Mouse (Mus musculus) heart, embryonic 15.5 days (tissue): ENCODE data around the gene Wdr76. TPM values are rescaled to one million over a fixed set of nuclear protein-coding genes. Genes with fewer than 3 reads are reported as not detected.
"Not testable (repeated sequence)": the region's sequence is repeated elsewhere in the genome, so short reads cannot be mapped to it uniquely, and the experiment has no call there.

Experiments
- ATAC-seq: fragments of 200-750 bp; cut with Nextera tagmentation; replicated peaks from 2 replicates; pipeline ENCODE4 v1.8.0; 2017; ENCODE audit warnings: low read depth, moderate TSS enrichment; ENCODE audit not compliant: insufficient number of reproducible peaks, insufficient read depth, low FRiP score
- H3K27ac ChIP-seq: fragments of 300-500 bp; sonication (generic); 2 replicates; pipeline ENCODE4 v1.5.1; 2015; ENCODE audit warnings: mild to moderate bottlenecking, inconsistent platforms
- H3K27me3 ChIP-seq: fragments of 300-500 bp; sonication (generic); 2 replicates; pipeline ENCODE4 v1.6.1; 2015; ENCODE audit warnings: inconsistent platforms
- H3K36me3 ChIP-seq: fragments of 300-500 bp; sonication (generic); 2 replicates; pipeline ENCODE4 v1.6.1; 2015; ENCODE audit warnings: mild to moderate bottlenecking, inconsistent platforms
- H3K4me1 ChIP-seq: fragments of 300-500 bp; sonication (generic); replicated peaks from 2 replicates; pipeline ENCODE4 v1.6.1; 2015; ENCODE audit warnings: inconsistent platforms
- H3K4me2 ChIP-seq: fragments of 300-500 bp; sonication (generic); 2 replicates; pipeline ENCODE4 v1.6.1; 2015; ENCODE audit warnings: inconsistent platforms, mild to moderate bottlenecking, moderate library complexity
- H3K4me3 ChIP-seq: fragments of 300-500 bp; sonication (generic); 2 replicates; pipeline ENCODE4 v1.5.1; 2015; ENCODE audit warnings: mild to moderate bottlenecking, inconsistent platforms
- H3K9ac ChIP-seq: fragments of 300-500 bp; sonication (generic); 2 replicates; pipeline ENCODE4 v1.6.1; 2015; ENCODE audit warnings: mild to moderate bottlenecking, inconsistent platforms
- H3K9me3 ChIP-seq: fragments of 300-500 bp; sonication (generic); replicated peaks from 2 replicates; pipeline ENCODE4 v1.6.1; 2016; ENCODE audit warnings: inconsistent platforms
- WGBS: fragments of 180-500 bp; shearing (Covaris S2); methylation state at CpG from one replicate; pipeline ENCODE4 v1.1.7; 2015; ENCODE audit warnings: mixed read lengths; 5-methylcytosine and 5-hydroxymethylcytosine counted together
- polyA plus RNA-seq: library from polyadenylated mRNA; unstranded; fragments of >200 nt; fragmentation: Nextera tagmentation; extraction: Ambion mirVana; gene quantifications from 2 replicates; pipeline ENCODE4 v1.2.1, GENCODE M21; 2015

Wdr76 gene
- polyA plus RNA-seq, 1 experiment from 2014 or later, result 6.7 TPM

DNA sequence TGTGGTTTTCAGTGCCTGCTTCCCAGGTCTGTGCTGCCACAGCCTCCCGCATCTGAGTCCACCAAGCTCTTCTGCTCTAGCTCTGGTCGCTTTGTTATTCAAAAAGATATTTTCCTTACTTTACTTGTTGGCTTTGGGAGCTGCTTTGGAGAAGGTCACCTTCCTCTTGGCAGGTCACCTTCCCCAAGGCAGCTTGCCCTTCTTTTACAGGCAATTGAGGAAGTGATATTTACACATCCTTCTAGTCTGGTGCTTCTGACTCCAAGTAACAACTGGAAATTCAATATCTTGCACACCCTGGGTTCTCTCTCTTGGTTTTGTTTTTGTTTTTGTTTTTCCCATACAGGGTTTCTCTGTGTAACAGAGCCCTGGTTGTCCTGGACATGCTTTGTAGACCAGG, 22.1 kb upstream of the Wdr76 start:
- H3K27me3 ChIP-seq, H3K4me3 ChIP-seq, H3K9me3 ChIP-seq, H3K4me1 ChIP-seq, H3K9ac ChIP-seq, H3K36me3 ChIP-seq, H3K4me2 ChIP-seq, ATAC-seq, H3K27ac ChIP-seq: not testable (repeated sequence)
- 82% methylated on average over 2 of the region's 2 CpGs for WGBS

DNA sequence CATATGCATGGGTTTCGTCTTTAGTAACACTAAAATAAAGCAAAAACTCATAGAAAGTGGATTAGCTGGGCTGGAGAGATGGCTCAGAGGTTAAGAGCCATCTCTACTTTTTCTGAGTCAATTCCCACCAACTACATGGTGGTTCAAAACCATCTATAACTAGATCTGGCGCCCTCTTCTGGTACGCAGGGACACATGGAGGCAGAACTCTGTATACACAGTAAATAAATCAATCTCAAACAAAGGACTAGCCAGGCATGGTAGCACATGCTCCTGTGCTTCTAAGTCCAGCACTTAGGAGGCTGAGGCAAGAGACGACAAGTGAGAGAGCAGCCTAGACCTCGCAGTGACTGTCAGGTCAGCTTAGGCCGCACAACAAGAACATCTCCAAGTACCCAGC, 5.0 kb upstream of the Wdr76 start:
- not testable (repeated sequence) for H3K9ac ChIP-seq, H3K4me3 ChIP-seq, H3K4me2 ChIP-seq, H3K36me3 ChIP-seq, ATAC-seq, H3K27me3 ChIP-seq, H3K9me3 ChIP-seq, H3K4me1 ChIP-seq, H3K27ac ChIP-seq
- 85% methylated on average over 2 of the region's 6 CpGs for WGBS

DNA sequence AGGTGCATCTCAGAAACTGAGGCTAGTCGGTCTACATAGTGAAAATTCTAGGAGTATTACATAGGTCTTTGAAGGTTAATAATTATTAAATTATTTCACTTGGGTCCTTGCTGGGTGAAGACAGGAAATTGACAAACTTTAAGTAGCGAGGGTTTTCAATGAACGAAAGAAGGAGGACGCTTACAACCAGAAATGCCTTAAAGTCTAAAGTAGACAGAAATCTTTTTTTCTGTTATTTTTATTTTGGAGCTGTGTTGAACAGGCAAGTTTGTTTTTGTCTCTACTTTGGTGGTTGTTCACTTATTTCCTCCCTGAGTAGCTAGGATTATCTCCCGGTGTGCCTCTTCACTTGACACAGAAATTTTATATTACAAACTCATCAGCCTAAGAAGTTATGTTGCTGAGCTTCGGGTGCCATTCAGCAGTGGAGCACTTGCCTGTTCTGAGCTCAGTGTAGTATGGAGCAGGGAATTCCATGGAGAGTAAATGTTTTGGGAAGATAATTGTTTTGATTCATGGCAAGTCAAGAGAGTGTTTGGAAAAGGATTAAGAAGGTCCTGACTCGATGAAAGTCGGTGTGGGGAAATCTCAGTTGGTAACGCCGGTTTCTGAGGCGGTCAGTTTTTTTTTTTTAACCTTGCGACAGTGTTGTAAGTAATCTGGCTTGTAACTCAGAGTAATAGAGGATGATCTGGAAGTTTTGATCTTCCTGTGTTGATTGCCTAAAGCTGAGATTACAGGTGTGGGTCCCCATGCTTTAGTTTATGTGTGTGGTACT, 839 bp downstream of the Wdr76 start:
- Histone ChIP-seq H3K9ac (peak overlapping the region; percentile 79), H3K27me3 (no peaks in the 10 kb centered on the region), H3K36me3 (peaks cover 14% of the 10 kb centered on the region), H3K4me1 (peaks cover 16% of the 10 kb centered on the region), H3K9me3 (no peaks in the 10 kb centered on the region), H3K4me2 (peak overlapping the region; percentile 78), H3K27ac (no peak overlapping the region), H3K4me3 (peak overlapping the region; percentile 71)
- ATAC-seq, result no peak
- 15% methylated on average over 12 of the region's 12 CpGs for WGBS

DNA sequence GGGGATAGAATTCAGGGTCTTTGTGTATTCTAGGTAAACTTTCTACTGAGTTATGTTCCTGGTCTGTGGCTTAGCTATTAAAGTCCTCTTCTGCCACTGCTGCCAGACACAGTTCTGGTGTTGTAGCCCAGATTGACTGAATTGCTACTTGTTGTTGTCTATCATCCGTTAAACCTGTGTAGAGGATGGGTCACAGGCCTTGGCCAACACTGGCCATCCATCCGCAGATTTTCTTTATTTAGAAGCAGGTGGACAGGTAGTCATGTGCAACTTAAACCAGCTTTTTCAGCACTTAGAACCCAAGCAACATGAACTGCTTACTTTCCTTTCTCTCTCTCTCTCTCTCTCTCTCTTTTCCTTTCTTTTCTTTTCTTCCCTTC, 1.4 kb downstream of the Wdr76 start:
- Histone ChIP-seq H3K4me1 (peaks cover 16% of the 10 kb centered on the region), H3K27me3 (no peaks in the 10 kb centered on the region), H3K27ac (no peak overlapping the region), H3K9me3 (no peaks in the 10 kb centered on the region), H3K4me2 (peak overlapping the region; percentile 78), H3K4me3 (peak overlapping the region; percentile 71), H3K9ac (peak overlapping the region; percentile 79; the same call in 1 of the 2 replicates), H3K36me3 (peaks cover 14% of the 10 kb centered on the region)
- ATAC-seq, result no peak
- 77% methylated on average over 2 of the region's 2 CpGs for WGBS

DNA sequence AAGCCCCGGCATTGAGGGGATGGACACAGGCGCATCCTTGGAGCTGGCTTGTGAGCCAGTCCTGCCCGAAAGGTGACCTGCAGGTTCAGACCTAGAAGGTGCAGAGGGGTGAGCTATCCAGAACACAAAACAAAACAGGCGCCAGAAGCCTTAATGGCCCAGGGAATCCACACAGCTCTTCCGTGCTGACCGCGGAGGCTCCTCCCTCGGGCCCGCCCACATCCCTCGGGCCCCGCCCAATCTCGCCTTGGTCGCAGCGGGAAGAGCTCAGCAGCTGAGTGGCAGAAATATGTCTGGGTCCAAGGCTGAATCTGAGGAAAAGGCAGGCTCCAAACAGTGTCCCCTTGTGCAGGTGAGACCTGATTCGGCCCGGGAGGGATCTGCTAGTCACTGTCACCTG, 3.1 kb downstream of the Wdr76 start:
- 0 out of 2 replicates have a peak, but pooled peaks have one; percentile 55 for ATAC-seq
- WGBS, result 23% methylated on average over 16 of the region's 16 CpGs
- H3K36me3 ChIP-seq, result peaks cover 14% of the 10 kb centered on the region
- H3K4me3 ChIP-seq, result peak overlapping the region; percentile 42
- no peaks in the 10 kb centered on the region for H3K9me3 ChIP-seq
- H3K4me1 ChIP-seq, result peaks cover 16% of the 10 kb centered on the region
- no peaks in the 10 kb centered on the region for H3K27me3 ChIP-seq
- peak overlapping the region; percentile 60 for H3K4me2 ChIP-seq
- no peak overlapping the region for H3K27ac ChIP-seq
- peak overlapping the region; percentile 34; the same call in 1 of the 2 replicates for H3K9ac ChIP-seq

DNA sequence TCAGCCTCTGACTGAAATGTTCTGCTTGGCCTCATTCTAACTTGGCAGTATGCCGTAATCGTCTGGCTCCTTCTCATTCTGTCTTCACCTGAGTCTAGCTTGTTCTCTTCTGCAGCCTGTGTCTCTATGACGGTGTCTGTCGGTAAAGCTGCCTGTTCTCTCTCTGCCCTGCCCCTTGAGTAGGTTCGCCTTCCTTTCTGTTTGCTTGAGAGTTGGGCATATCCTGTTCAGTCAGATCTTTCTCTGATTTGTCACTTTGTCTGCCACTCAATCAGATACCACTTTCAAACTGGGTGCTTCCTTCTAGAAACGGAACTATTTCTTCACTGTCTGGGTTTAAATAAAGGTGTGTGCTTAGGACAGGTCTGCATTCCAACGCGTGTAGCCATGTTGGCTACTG, 4.9 kb downstream of the Wdr76 start:
- Histone ChIP-seq H3K27me3 (no peaks in the 10 kb centered on the region), H3K4me3 (no peak overlapping the region), H3K36me3 (peaks cover 14% of the 10 kb centered on the region), H3K27ac (no peak overlapping the region), H3K4me2 (no peak overlapping the region), H3K4me1 (peaks cover 16% of the 10 kb centered on the region), H3K9ac (no peak overlapping the region), H3K9me3 (no peaks in the 10 kb centered on the region)
- no peak for ATAC-seq
- WGBS, result 84% methylated on average over 8 of the region's 8 CpGs

DNA sequence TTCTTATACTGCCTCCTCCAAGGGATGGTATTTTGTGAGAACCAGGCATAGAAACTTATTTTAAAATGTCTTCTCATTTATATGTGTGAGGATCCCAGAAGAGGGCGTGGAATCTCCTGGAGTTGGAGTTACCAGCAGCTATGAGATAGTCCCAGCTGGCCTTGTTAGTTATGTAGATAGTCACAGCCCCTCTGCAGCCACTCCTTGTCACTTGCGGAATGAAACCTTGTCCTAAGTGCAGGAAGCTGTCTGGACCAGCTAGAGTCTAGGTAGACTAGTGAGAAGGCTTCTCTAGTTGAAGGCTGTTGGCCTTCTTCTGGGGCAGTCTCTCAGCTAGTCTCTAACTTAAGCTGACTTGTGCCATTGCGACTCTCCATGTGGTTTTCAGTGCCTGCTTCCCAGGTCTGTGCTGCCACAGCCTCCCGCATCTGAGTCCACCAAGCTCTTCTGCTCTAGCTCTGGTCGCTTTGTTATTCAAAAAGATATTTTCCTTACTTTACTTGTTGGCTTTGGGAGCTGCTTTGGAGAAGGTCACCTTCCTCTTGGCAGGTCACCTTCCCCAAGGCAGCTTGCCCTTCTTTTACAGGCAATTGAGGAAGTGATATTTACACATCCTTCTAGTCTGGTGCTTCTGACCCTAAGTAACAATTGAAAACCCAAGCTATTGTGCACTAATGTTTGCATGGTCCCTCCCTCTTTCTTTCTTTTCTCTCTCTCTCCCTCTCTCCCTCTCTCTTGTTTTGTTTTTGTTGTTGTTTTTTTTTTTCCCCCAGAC, 6.7 kb downstream of the Wdr76 start:
- H3K9ac ChIP-seq, H3K4me3 ChIP-seq, H3K4me1 ChIP-seq, ATAC-seq, H3K4me2 ChIP-seq, H3K9me3 ChIP-seq, H3K27me3 ChIP-seq, H3K27ac ChIP-seq: not testable (repeated sequence)
- H3K36me3 ChIP-seq, result peaks cover 14% of the 10 kb centered on the region
- 90% methylated on average over 5 of the region's 5 CpGs for WGBS

DNA sequence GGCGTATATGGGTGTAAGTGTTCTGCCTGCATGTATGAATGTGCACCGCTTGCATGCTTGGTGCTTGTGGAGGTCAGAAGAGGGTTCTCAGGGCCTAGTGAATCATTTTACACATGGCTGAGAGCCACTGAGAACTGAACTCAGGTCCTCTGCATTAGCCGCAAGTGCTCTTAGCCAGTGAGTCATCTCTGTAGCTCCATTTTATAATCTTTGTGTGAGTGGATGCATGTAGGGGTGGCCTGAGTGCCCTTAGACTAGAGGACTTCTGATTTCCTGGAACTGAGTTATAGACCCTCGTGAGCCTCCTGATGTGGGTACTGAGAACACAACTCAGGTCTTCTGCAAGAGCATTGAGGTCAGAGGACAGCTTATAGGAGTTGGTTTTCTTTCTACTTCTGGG, 7.7 kb downstream of the Wdr76 start:
- Histone ChIP-seq H3K27me3 (no peaks in the 10 kb centered on the region), H3K4me2 (no peak overlapping the region), H3K4me1 (peaks cover 6% of the 10 kb centered on the region), H3K27ac (no peak overlapping the region), H3K36me3 (peaks cover 18% of the 10 kb centered on the region), H3K4me3 (no peak overlapping the region), H3K9me3 (no peaks in the 10 kb centered on the region), H3K9ac (no peak overlapping the region)
- 89% methylated on average over 4 of the region's 4 CpGs for WGBS
- ATAC-seq, result no peak

DNA sequence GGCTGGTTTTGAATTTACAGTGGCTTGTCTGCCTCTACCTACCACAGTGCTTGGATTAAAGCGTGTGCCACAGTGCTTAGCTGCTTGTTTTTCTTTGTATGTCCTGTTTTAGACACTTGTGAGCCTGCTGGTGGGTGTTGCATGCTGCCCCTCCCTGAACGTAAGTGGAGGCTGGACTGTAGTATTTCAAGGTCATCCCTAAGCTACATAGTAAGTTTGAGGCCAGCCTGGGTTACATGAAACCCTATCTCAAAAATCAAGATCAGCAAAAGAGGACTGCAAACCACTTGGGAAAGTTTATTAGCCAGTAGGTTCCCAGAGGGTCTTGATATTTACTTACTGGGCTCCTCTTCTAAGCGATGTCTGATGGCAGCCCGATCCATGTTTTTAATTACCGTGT, 11.6 kb downstream of the Wdr76 start:
- no peak overlapping the region for H3K9ac ChIP-seq
- no peak for ATAC-seq
- H3K4me2 ChIP-seq, result no peak overlapping the region
- H3K4me1 ChIP-seq, result no peaks in the 10 kb centered on the region
- WGBS, result 94% methylated on average over 5 of the region's 5 CpGs
- H3K27ac ChIP-seq, result no peak overlapping the region
- no peak overlapping the region for H3K4me3 ChIP-seq
- H3K36me3 ChIP-seq, result peaks cover 13% of the 10 kb centered on the region
- H3K9me3 ChIP-seq, result no peaks in the 10 kb centered on the region
- H3K27me3 ChIP-seq, result no peaks in the 10 kb centered on the region

DNA sequence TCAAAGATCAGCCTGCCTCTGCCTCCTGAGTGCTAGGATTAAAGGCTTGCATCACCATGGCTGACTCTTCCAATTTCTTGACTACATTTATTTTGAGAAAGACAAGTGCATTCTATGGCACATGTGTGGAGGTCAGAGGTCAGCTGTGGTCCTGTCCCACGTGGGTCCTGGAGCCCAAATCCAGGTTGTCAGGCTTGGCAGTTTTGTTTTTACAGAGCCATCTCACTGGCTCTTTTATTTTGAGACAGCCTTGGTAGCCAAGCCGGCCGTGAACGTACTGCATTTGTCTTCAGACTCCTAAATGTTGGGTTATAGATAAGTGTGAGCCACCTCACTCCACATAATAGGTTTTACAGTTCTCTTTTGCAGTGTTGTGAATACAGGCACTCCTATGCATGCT, 12.2 kb downstream of the Wdr76 start:
- H3K4me1 ChIP-seq, ATAC-seq, H3K4me3 ChIP-seq, H3K27ac ChIP-seq, H3K9me3 ChIP-seq, H3K27me3 ChIP-seq, H3K9ac ChIP-seq, H3K4me2 ChIP-seq: not testable (repeated sequence)
- 92% methylated on average over 4 of the region's 4 CpGs for WGBS
- H3K36me3 ChIP-seq, result peaks cover 13% of the 10 kb centered on the region

DNA sequence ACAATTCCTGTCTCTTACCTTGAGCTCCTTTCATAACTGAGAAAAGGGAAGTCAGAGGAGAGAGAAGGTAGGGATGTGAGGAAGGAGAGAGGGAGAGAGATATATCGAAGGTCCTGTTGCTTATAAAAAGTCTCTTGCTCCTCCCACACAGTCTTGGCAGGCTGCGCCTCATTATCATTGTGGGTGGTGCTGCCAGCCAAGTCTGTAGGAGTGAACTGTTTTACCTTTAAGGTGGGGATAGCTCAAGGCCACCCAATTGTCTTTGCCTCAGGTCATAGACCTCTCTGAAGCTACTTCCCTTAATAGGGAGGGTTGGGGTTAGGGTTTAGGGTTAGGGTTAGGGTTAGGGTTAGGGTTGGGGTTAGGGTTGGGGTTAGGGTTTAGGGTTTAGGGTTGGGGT, 15.5 kb downstream of the Wdr76 start:
- Histone ChIP-seq H3K27me3 (no peaks in the 10 kb centered on the region), H3K9ac (no peak overlapping the region), H3K4me3 (no peak overlapping the region), H3K27ac (no peak overlapping the region), H3K36me3 (peaks cover 22% of the 10 kb centered on the region), H3K9me3 (no peaks in the 10 kb centered on the region), H3K4me1 (no peaks in the 10 kb centered on the region), H3K4me2 (no peak overlapping the region)
- 76% methylated on average over 2 of the region's 2 CpGs for WGBS
- no peak for ATAC-seq

DNA sequence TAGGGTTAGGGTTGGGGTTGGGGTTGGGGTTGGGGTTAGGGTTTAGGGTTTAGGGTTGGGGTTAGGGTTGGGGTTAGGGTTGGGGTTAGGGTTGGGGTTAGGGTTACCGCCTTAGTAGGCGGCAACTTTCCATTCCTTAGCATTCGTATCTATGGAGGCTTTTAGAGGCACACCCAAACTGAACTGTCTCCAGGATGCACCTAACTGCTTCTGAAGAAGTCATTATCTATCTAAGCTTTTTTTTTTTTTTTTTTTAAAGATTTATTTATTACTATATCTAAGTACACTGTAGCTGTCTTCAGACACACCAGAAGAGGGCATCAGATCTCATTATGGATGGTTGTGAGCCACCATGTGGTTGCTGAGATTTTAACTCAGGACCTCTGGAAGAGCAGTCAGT, 16.3 kb downstream of the Wdr76 start:
- H3K4me2 ChIP-seq, H3K27ac ChIP-seq, H3K9ac ChIP-seq, ATAC-seq, H3K27me3 ChIP-seq, H3K4me1 ChIP-seq, H3K4me3 ChIP-seq, H3K9me3 ChIP-seq: not testable (repeated sequence)
- WGBS, result 100% methylated on average over 3 of the region's 3 CpGs
- peaks cover 22% of the 10 kb centered on the region for H3K36me3 ChIP-seq
